Mouse (Mus musculus): ENCODE results near the gene Vmn1r165. TPM values are rescaled to one million over a fixed set of nuclear protein-coding genes. Genes with fewer than 3 reads are reported as not detected.
"Not testable (repeated sequence)": the region's sequence is repeated elsewhere in the genome, so short reads cannot be mapped to it uniquely, and the experiment has no call there.

Gene Vmn1r165
- not detected in 2 replicates for polyA plus RNA-seq (2015; fragmentation: Nextera tagmentation; extraction: Ambion mirVana)

GRCm38 (mm10) chr7:23217032-23217431 lies at the start of gene Vmn1r165:
Gene Vmn1r165 (plus strand): TSS chr7:23217332.
- not testable (repeated sequence) for H3K4me3 ChIP-seq (ENCODE audit: low read depth, low read length); H3K4me2 ChIP-seq (ENCODE audit: low read depth, low read length); ATAC-seq (ENCODE audit: low read depth); H3K4me1 ChIP-seq (ENCODE audit: control insufficient read depth, low read depth, low read length); H3K27me3 ChIP-seq (ENCODE audit: control insufficient read depth, insufficient read depth, low read depth, low read length); H3K9ac ChIP-seq (ENCODE audit: low read depth, low read length); H3K9me3 ChIP-seq (replicated peaks; ENCODE audit: control insufficient read depth, low read length); H3K36me3 ChIP-seq (ENCODE audit: control insufficient read depth, insufficient read depth); H3K27ac ChIP-seq (ENCODE audit: low read length)
- WGBS (ENCODE audit: insufficient replicate concordance): no CpG with 5 or more reads among the region's 3 CpGs

- not testable (repeated sequence) for H3K4me2 ChIP-seq (ENCODE audit: low read depth, low read length); ATAC-seq (ENCODE audit: low read depth); H3K9me3 ChIP-seq (replicated peaks; ENCODE audit: control insufficient read depth, low read length); H3K4me1 ChIP-seq (ENCODE audit: control insufficient read depth, low read depth, low read length); H3K36me3 ChIP-seq (ENCODE audit: control insufficient read depth, insufficient read depth); H3K27ac ChIP-seq (ENCODE audit: low read length); H3K27me3 ChIP-seq (ENCODE audit: control insufficient read depth, insufficient read depth, low read depth, low read length); H3K4me3 ChIP-seq (ENCODE audit: low read depth, low read length); H3K9ac ChIP-seq (ENCODE audit: low read depth, low read length)
- WGBS (ENCODE audit: insufficient replicate concordance): no CpG with 5 or more reads among the region's 2 CpGs
Observed at GRCm38 (mm10) chr7:23251582-23251981, 34.5 kb downstream of the Vmn1r165 start, which contains the start of gene Vmn1r166. Gene Vmn1r166 (minus strand): TSS chr7:23251682.

Other genes with a start within 250 kb of the Vmn1r165 start
- gene Gm4214, start 232.7 kb upstream of the Vmn1r165 start, polyA plus RNA-seq (2015; fragmentation: Nextera tagmentation; extraction: Ambion mirVana): not detected in 2 replicates
- gene Gm4216, start 197.4 kb upstream of the Vmn1r165 start, polyA plus RNA-seq (2015; fragmentation: Nextera tagmentation; extraction: Ambion mirVana): not detected in 2 replicates
- not detected in 2 replicates for gene Vmn1r163, start 161.8 kb upstream of the Vmn1r165 start, polyA plus RNA-seq (2015; fragmentation: Nextera tagmentation; extraction: Ambion mirVana)
- not detected in 2 replicates for gene Gm8720, start 149.9 kb upstream of the Vmn1r165 start, polyA plus RNA-seq (2015; fragmentation: Nextera tagmentation; extraction: Ambion mirVana)
- gene Gm10662, start 72.9 kb upstream of the Vmn1r165 start, polyA plus RNA-seq (2015; fragmentation: Nextera tagmentation; extraction: Ambion mirVana): not detected in 2 replicates
- gene Vmn1r166, start 34.4 kb downstream of the Vmn1r165 start, polyA plus RNA-seq (2015; fragmentation: Nextera tagmentation; extraction: Ambion mirVana): not detected in 2 replicates
- gene Gm6902, start 61.6 kb downstream of the Vmn1r165 start, polyA plus RNA-seq (2015; fragmentation: Nextera tagmentation; extraction: Ambion mirVana): not detected in 2 replicates
- not detected in 2 replicates for gene Nlrp4e, start 83.9 kb downstream of the Vmn1r165 start, polyA plus RNA-seq (2015; fragmentation: Nextera tagmentation; extraction: Ambion mirVana)
- not detected in 2 replicates for gene Nlrp5, start 168.6 kb downstream of the Vmn1r165 start, polyA plus RNA-seq (2015; fragmentation: Nextera tagmentation; extraction: Ambion mirVana)

Data from liver, embryonic 16.5 days (tissue).